Mouse (Mus musculus): Measurements from ENCODE around the gene Cfap299. TPM values are rescaled to one million over a fixed set of nuclear protein-coding genes. Genes with fewer than 3 reads are reported as not detected.

The Cfap299 gene
- polyA plus RNA-seq, 1 experiment from 2014 or later = 1.1 TPM

DNA sequence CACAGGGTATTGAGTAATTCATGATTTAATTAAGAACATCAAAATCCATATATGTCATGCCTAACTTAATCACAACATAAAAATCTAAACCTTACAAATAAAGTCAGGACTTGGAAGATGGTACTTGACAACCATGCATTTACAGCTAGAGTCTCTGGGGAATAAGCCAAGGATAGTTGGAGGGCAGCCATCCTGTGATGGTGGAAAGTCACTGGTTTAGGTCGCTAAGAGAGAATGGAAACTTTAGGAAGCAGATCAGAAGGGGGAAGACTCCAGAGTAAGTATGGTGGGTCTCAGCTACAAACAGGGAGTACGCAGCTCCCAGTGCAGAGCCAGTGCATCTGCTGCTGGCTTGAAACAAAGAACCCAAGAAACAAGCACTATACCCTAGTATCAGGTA, 386.3 kb downstream of the Cfap299 start:
- Histone ChIP-seq H3K9me3 (replicated peaks) (no peaks in the 10 kb centered on the region), H3K36me3 (ENCODE audit: poor library complexity, severe bottlenecking) (no peaks in the 10 kb centered on the region), H3K4me3 (no peak overlapping the region), H3K4me1 (no peaks in the 10 kb centered on the region), H3K9ac (no peak overlapping the region), H3K27ac (no peak overlapping the region), H3K4me2 (no peak overlapping the region), H3K27me3 (no peaks in the 10 kb centered on the region)
- WGBS = 78% methylated on average over 2 of the region's 2 CpGs
- no peak for ATAC-seq

DNA sequence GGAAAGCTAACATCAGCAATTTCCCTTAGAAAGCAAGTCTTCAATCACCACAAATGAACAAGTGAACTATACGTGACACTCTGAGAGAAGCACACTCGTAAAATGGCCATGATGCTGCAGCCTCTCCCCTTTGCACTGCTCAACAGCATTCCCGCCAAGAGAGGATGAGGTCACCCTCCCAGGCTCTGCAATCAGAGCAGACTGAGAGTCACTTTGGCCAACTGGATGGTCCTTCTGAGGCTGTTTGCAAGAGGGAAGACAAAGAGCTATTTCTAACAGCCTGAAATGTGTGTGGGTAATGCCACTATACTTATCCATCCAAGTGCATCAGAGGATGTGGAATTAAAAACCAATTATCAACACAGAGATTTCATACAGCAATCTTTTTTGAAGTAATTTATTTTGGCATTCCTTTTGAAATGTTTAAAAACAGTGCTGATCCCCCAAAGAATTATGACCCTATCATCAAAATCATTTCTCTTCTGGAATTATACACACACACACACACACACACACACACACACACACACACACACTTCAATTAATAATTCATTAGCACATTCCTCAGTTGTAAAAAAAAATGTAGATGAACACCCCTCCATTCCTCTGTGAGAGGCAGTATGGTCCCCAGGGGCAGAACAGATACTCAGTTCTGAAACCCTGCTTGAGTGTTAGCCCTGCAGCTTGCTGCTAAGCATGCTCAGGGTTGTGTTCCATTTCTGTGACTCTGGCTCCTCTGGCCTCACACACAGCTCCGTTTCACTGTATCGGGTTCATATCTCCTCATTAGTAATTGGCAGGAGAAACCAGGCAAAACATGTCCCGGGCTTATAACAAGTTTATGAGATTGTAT, 403.3 kb downstream of the Cfap299 start:
- Histone ChIP-seq H3K9ac (no peak overlapping the region), H3K27ac (no peak overlapping the region), H3K27me3 (no peaks in the 10 kb centered on the region), H3K4me1 (0 out of 2 replicates have a peak, but pooled peaks cover 4% of the 10 kb centered on the region), H3K4me2 (no peak overlapping the region), H3K9me3 (replicated peaks) (no peaks in the 10 kb centered on the region), H3K4me3 (no peak overlapping the region), H3K36me3 (ENCODE audit: poor library complexity, severe bottlenecking) (no peaks in the 10 kb centered on the region)
- 40% methylated on average over 6 of the region's 6 CpGs for WGBS
- peak; percentile 90 for ATAC-seq

DNA sequence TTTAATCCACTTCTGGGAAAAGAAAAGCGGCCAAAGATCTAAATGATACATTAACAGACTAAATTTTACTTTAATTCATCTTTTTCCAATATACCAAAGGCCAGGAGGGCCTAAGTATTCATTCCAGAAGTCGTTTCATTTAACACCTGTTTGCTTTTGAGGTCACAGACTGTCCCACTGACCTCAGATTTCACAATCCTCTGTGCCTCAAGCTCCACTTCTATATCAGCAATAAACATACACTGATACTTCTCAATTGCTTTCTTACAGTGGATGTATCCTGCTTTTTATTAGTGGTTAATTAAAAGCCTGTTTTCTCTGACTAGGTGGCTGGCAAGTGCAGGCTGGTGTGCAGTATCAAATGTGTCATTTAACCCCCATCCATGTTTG, 403.9 kb downstream of the Cfap299 start:
- 74% methylated on average over 2 of the region's 2 CpGs for WGBS
- Histone ChIP-seq H3K4me3 (no peak overlapping the region), H3K4me1 (0 out of 2 replicates have a peak, but pooled peaks cover 4% of the 10 kb centered on the region), H3K27ac (no peak overlapping the region), H3K27me3 (no peaks in the 10 kb centered on the region), H3K4me2 (no peak overlapping the region), H3K9me3 (replicated peaks) (no peaks in the 10 kb centered on the region), H3K36me3 (ENCODE audit: poor library complexity, severe bottlenecking) (no peaks in the 10 kb centered on the region), H3K9ac (no peak overlapping the region)
- no peak for ATAC-seq

DNA sequence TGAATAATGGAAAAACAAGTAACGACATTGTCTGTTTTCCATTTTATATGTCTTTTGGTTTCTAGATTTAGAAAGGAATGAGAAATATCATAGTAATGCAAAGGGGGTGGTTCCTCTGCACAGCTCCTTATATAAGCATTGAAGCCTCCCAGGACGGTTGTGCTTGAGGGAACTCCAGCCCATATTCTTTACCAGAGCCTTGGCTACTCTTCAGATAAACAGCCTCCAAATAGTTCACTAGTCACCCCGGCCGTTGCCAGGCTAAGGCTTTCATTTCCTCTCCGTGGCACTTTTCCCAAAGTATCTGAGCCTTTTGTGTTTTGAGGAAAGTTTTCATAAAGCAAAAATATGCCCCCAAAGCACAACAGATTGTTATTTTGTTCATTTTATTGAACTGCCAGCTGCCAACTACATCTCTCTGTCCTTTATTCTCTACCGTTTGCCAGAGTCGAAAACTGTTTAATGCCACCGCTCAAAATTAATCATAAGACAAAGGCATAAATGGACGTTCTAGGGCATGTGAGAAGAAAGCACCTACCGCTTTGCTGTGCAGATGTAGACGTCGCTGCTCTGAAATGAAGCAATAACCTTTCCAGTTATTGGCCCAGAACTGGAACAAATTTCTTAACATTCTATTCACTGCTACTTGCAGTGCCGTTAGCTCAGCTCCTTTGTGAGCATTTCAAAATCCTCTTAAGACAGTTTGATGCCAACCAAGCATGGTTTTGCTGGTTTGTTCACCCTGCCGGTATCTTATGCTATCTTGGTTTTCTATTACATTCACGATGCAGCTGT, 433.0 kb downstream of the Cfap299 start:
- no peak overlapping the region for H3K9ac ChIP-seq
- WGBS = 65% methylated on average over 15 of the region's 15 CpGs
- no peaks in the 10 kb centered on the region for H3K36me3 ChIP-seq (ENCODE audit: poor library complexity, severe bottlenecking)
- no peaks in the 10 kb centered on the region for H3K9me3 ChIP-seq (replicated peaks)
- no peaks in the 10 kb centered on the region for H3K4me1 ChIP-seq
- no peak overlapping the region for H3K27ac ChIP-seq
- no peak overlapping the region for H3K4me3 ChIP-seq
- H3K27me3 ChIP-seq = no peaks in the 10 kb centered on the region
- H3K4me2 ChIP-seq = no peak overlapping the region
- no peak for ATAC-seq

DNA sequence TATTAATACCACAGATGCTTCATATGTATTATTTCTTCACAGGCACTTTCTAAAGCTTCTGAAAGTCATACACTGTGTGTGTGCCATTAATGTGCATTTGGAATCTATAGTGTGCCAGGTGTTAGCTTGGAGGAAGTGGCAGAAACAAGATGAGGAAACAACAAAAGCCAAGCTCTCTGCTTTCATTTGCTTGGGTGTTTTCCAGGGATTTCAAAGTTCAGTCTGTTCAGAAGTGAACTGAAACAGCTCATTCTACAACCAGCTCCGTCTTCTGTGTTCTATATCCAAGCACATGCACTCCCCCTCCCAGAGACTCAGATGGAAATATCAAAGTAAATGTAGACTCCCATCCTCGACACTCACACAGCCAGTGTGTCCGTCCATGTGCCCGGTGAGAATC, 449.5 kb downstream of the Cfap299 start:
- Histone ChIP-seq H3K4me2 (no peak overlapping the region), H3K36me3 (ENCODE audit: poor library complexity, severe bottlenecking) (no peaks in the 10 kb centered on the region), H3K9me3 (replicated peaks) (no peaks in the 10 kb centered on the region), H3K27ac (no peak overlapping the region), H3K4me1 (no peaks in the 10 kb centered on the region), H3K9ac (no peak overlapping the region), H3K4me3 (no peak overlapping the region), H3K27me3 (no peaks in the 10 kb centered on the region)
- 74% methylated on average over 4 of the region's 4 CpGs for WGBS
- ATAC-seq = no peak

DNA sequence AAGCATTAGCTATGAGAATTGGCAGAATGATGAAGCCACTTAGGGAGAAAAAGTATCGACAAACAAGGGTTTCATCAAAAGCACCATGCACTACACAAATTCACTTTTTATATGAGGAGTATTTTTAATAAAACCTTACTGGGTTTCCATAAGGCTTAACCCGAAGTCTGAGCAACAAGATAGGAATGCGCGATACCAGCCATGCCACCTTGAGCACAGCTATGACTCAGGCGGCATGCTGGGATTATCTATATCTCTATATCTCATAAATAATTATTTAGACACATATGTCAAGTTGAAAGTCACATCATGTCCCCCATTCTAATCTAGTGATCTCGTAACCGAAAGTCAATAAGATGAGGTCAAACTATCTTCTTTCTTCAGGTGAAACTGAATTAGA, 453.0 kb downstream of the Cfap299 start:
- Histone ChIP-seq H3K9me3 (replicated peaks) (no peaks in the 10 kb centered on the region), H3K9ac (no peak overlapping the region), H3K4me3 (no peak overlapping the region), H3K27me3 (no peaks in the 10 kb centered on the region), H3K4me2 (no peak overlapping the region), H3K27ac (no peak overlapping the region), H3K36me3 (ENCODE audit: poor library complexity, severe bottlenecking) (no peaks in the 10 kb centered on the region), H3K4me1 (no peaks in the 10 kb centered on the region)
- ATAC-seq = no peak
- WGBS = 96% methylated on average over 7 of the region's 7 CpGs

DNA sequence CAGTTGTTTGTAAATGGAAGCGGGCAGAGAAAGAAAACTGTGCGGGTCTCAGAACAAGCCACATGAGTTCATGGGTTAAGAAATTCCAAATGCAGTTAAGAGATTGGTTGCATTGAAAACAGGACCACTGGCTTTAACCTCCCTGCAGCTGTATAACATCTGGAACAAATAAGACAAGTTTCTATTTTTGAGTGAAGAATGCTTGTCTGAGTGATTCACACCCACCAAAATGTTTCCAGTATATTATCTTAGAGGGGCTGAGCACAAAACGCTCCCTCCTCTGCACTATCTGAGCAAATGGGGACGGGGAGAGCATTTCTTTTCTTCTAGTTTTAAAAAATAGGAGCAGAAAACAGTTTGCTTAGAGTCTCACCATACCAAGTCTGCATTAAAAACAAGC, 458.6 kb downstream of the Cfap299 start:
- no peak overlapping the region for H3K27ac ChIP-seq
- H3K4me3 ChIP-seq = no peak overlapping the region
- H3K9me3 ChIP-seq (replicated peaks) = no peaks in the 10 kb centered on the region
- no peaks in the 10 kb centered on the region for H3K36me3 ChIP-seq (ENCODE audit: poor library complexity, severe bottlenecking)
- H3K4me2 ChIP-seq = no peak overlapping the region
- ATAC-seq = no peak
- no peaks in the 10 kb centered on the region for H3K27me3 ChIP-seq
- WGBS = 86% methylated on average over 4 of the region's 4 CpGs
- H3K4me1 ChIP-seq = no peaks in the 10 kb centered on the region
- H3K9ac ChIP-seq = no peak overlapping the region

DNA sequence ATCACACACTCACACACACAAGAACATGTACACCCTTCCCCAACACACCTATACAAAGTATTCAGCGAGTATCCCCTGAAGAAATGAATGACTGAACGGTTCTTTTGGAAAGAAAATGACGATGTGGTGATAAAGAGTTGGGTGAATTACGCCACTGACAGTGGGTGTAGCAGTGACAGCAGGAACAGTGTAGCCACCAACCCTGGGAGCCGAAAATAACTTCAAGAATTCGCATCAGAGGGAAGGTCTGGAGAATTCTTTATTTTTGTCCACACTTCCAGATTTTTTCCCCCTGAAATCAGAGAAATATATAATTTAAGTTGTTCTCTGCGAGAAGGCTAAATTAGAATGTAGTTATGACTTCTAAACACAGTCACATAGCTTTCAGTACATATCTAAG, 459.5 kb downstream of the Cfap299 start:
- H3K9ac ChIP-seq = no peak overlapping the region
- H3K9me3 ChIP-seq (replicated peaks) = no peaks in the 10 kb centered on the region
- H3K27me3 ChIP-seq = no peaks in the 10 kb centered on the region
- H3K4me1 ChIP-seq = no peaks in the 10 kb centered on the region
- H3K27ac ChIP-seq = no peak overlapping the region
- WGBS = 87% methylated on average over 7 of the region's 7 CpGs
- no peak for ATAC-seq
- no peak overlapping the region for H3K4me3 ChIP-seq
- H3K36me3 ChIP-seq (ENCODE audit: poor library complexity, severe bottlenecking) = no peaks in the 10 kb centered on the region
- H3K4me2 ChIP-seq = no peak overlapping the region

DNA sequence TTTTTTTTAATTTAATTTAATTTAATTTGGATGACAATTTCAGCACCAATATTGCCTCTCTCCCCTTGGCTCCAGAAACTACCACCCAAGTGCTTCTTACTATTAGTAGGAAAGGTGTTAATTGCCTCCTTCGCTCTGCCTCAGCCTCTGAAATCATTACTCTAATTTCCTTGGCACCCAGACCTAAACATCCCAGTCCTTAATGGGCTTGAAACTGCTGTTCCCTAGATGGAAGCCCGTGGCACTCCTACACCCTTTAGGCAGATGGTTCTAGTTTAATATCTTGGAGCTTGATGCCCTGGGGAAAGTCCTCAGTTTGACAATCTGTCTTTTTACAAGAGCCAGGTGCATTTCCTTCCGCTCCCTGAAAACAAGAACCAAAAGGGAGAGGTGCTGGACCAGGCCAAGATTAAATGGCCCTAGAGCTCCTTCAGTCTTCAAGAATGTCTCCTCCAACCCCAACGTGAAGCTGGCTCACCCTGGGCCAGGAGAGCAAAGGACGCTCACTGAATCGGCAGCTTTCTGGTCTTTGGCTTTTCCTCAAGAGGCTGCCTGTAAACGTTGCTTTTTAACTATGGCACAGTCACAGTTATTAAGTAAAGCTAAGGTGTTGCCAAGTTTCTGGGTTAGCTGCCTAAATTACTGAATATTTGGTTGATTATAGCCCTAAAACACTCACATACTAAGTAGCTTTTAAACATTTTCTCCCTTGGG, 461.9 kb downstream of the Cfap299 start:
- ATAC-seq = peak; percentile 83
- Histone ChIP-seq H3K27me3 (no peaks in the 10 kb centered on the region), H3K4me2 (no peak overlapping the region), H3K27ac (no peak overlapping the region), H3K4me1 (no peaks in the 10 kb centered on the region), H3K9ac (no peak overlapping the region), H3K9me3 (replicated peaks) (no peaks in the 10 kb centered on the region), H3K36me3 (ENCODE audit: poor library complexity, severe bottlenecking) (no peaks in the 10 kb centered on the region), H3K4me3 (no peak overlapping the region)
- 70% methylated on average over 7 of the region's 7 CpGs for WGBS

DNA sequence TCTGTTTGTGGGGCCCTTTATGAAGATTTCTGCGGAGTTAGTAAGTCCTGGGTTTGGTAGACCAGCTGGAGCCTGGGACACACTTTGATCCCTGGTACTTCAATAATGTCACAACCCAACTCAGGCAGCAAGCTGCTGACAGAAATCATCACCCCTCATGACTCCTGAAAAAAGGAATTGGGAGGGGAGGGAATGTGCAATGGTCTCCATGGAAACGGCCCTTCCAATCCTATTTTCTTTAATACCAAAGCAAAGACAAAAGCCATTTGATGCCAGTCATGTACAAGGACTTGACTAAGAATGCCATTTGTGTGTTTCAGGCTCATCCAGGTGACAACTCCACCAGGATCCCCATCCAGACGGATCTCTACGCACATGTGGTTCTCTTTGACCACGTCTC, 472.4 kb downstream of the Cfap299 start:
- Histone ChIP-seq H3K4me1 (peaks cover 7% of the 10 kb centered on the region), H3K4me3 (no peak overlapping the region), H3K36me3 (ENCODE audit: poor library complexity, severe bottlenecking) (no peaks in the 10 kb centered on the region), H3K27me3 (no peaks in the 10 kb centered on the region), H3K9me3 (replicated peaks) (no peaks in the 10 kb centered on the region), H3K4me2 (no peak overlapping the region), H3K9ac (no peak overlapping the region), H3K27ac (no peak overlapping the region)
- WGBS = 55% methylated on average over 5 of the region's 5 CpGs
- ATAC-seq = no peak

DNA sequence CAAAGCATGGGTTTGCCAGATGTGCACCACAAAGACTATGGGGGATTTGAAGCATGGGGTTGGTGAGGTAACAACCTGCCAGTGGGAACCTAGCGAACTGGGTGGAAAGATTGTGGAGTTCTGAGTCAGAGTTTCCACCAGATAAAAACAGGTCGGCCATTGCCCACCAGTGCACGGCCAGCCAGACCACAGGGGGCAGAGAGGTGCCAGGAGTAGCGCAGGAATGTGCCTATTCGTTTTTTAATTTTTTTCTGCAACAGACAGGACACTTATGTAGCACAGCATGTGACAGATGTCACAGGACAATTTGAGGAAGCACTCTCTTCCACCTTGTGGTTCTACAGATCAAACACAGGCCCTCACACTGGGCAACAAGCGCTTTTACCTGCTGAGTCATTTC, 475.7 kb downstream of the Cfap299 start:
- no peaks in the 10 kb centered on the region for H3K27me3 ChIP-seq
- H3K9ac ChIP-seq = no peak overlapping the region
- no peak overlapping the region for H3K4me2 ChIP-seq
- peaks cover 7% of the 10 kb centered on the region for H3K4me1 ChIP-seq
- WGBS = 93% methylated on average over 6 of the region's 6 CpGs
- H3K36me3 ChIP-seq (ENCODE audit: poor library complexity, severe bottlenecking) = no peaks in the 10 kb centered on the region
- ATAC-seq = no peak
- H3K4me3 ChIP-seq = no peak overlapping the region
- H3K27ac ChIP-seq = no peak overlapping the region
- no peaks in the 10 kb centered on the region for H3K9me3 ChIP-seq (replicated peaks)

DNA sequence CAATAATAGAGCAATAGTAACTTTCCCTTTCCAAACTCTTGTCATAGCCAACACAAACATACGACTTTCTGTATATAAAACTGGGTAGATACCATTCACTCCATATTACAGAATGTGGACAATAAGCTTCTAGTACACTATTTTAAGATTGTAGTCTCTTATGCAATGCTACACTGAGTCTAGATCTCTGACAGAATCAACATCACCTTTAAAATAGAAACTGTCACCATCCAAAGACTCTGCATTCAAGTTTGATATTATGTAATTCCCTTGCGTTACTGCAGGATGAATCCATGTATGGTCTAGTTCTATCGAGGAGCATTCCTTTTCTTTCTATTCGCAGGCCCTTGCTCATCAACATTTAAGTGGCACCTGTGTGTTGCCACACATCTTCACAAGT, 477.4 kb downstream of the Cfap299 start:
- Histone ChIP-seq H3K27me3 (no peaks in the 10 kb centered on the region), H3K4me1 (peaks cover 3% of the 10 kb centered on the region), H3K27ac (no peak overlapping the region), H3K4me3 (no peak overlapping the region), H3K9ac (no peak overlapping the region), H3K4me2 (no peak overlapping the region), H3K9me3 (replicated peaks) (no peaks in the 10 kb centered on the region), H3K36me3 (ENCODE audit: poor library complexity, severe bottlenecking) (no peaks in the 10 kb centered on the region)
- no peak for ATAC-seq
- WGBS = 93% methylated on average over 4 of the region's 4 CpGs

Measured in forebrain, embryonic 13.5 days (tissue).